Mouse (Mus musculus) intestine, postnatal 0 days (tissue): ENCODE data around the gene Kcnh1. TPM values are rescaled to one million over a fixed set of nuclear protein-coding genes. Genes with fewer than 3 reads are reported as not detected.

Experiments used
- ATAC-seq: fragments of 200-750 bp; cut with Nextera tagmentation; 2 replicates; pipeline ENCODE4 v1.8.0; 2017; ENCODE audit warnings: mild to moderate bottlenecking, moderate TSS enrichment, moderate library complexity
- H3K27ac ChIP-seq: fragments of 300-500 bp; sonication (generic); 2 replicates; pipeline ENCODE4 v1.5.1; 2014; ENCODE audit warnings: mild to moderate bottlenecking, low read depth, low read length, moderate library complexity
- H3K27me3 ChIP-seq: fragments of 300-500 bp; sonication (generic); replicated peaks from 2 replicates; pipeline ENCODE4 v1.6.1; 2014; ENCODE audit warnings: low read length, mixed read lengths; ENCODE audit not compliant: control insufficient read depth, insufficient read depth
- H3K36me3 ChIP-seq: fragments of 300-500 bp; sonication (generic); 2 replicates; pipeline ENCODE4 v1.6.1; 2014; ENCODE audit warnings: mild to moderate bottlenecking, moderate library complexity; ENCODE audit not compliant: control insufficient read depth, insufficient read depth
- H3K4me1 ChIP-seq: fragments of 300-500 bp; sonication (generic); replicated peaks from 2 replicates; pipeline ENCODE4 v1.6.1; 2014; ENCODE audit warnings: antibody characterized with exemption, low read length, mixed read lengths; ENCODE audit not compliant: control insufficient read depth, insufficient read depth
- H3K4me2 ChIP-seq: fragments of 300-500 bp; sonication (generic); replicated peaks from 2 replicates; pipeline ENCODE4 v1.6.1; 2014; ENCODE audit warnings: low read depth, mild to moderate bottlenecking, moderate library complexity
- H3K4me3 ChIP-seq: fragments of 300-500 bp; sonication (generic); 2 replicates; pipeline ENCODE4 v1.5.1; 2014; ENCODE audit warnings: low read depth, low read length
- H3K9ac ChIP-seq: fragments of 300-500 bp; sonication (generic); 2 replicates; pipeline ENCODE4 v1.6.1; 2014; ENCODE audit warnings: mild to moderate bottlenecking, low read depth, low read length
- H3K9me3 ChIP-seq: fragments of 300-500 bp; sonication (generic); 2 replicates; pipeline ENCODE4 v1.6.1; 2016; ENCODE audit warnings: mixed run types; ENCODE audit not compliant: control insufficient read depth
- CTCF ChIP-seq: sonication (generic); IDR thresholded peaks from 2 replicates; pipeline ENCODE4 v1.5.1; 2016; ENCODE audit warnings: low read depth, mild to moderate bottlenecking, control low read depth, antibody characterized with exemption, moderate library complexity
- WGBS: fragments of 180-500 bp; shearing (Covaris S2); extraction: QIAGEN DNeasy Blood & Tissue Kit; methylation state at CpG from one replicate; pipeline ENCODE4 v1.1.7; 2014; 5-methylcytosine and 5-hydroxymethylcytosine counted together
- polyA plus RNA-seq: library from polyadenylated mRNA; unstranded; fragments of >200 nt; fragmentation: Nextera tagmentation; extraction: Ambion mirVana; gene quantifications from 2 replicates; pipeline ENCODE4 v1.2.1, GENCODE M21; 2015

Kcnh1 gene
- polyA plus RNA-seq, 1 experiment from 2014 or later, result 0.69 TPM

DNA sequence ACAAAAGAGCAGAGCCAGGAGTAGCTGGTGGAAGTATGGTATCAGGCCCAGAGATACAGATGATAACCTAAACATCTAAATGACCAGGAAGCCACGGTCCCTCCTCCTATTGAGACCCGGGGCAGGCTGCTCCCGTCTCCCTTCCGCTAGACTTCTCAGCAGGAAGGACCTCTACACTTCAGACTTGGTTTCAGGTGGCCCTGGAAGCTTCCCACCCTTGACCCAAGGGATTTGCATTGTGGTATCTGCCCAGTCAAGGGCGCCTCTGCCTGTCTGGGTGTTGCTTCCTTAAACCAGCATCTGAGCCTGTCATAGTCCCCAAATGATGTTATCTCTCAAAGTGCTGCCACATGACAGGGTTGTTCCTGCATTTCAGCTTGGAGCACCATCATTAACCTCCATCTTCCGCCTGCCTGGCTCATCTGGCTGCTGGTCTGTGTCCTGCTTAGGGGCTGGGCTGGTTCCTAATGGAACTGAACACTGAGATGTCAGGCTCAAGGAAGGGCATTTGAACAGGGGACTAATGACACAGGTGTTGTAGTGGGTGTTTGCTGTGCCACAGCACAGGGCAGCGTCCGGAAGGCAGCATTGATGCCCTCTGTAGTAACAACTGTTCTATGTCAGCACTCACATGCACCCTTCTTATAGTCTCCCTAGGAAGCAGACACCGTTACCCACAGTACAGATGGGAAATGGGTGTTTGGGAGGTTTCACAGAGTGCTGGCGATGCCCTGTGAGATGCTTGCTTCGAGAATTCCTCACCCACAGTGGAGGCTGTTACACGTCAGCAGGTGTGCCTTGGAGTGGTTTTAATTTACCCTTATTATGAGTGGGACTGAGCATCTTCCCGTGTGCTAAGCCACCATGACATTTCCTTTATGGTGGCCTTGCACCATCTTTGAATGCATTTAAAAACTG, 299.6 kb downstream of the Kcnh1 start:
- no peak for ATAC-seq
- Histone ChIP-seq H3K9me3 (no peaks in the 10 kb centered on the region), H3K36me3 (no peaks in the 10 kb centered on the region), H3K4me2 (no peak overlapping the region), H3K27me3 (no peaks in the 10 kb centered on the region), H3K4me3 (no peak overlapping the region), H3K4me1 (no peaks in the 10 kb centered on the region), H3K9ac (no peak overlapping the region), H3K27ac (no peak overlapping the region)
- WGBS, result 71% methylated on average over 13 of the region's 13 CpGs
- TF ChIP-seq CTCF, result no peak

DNA sequence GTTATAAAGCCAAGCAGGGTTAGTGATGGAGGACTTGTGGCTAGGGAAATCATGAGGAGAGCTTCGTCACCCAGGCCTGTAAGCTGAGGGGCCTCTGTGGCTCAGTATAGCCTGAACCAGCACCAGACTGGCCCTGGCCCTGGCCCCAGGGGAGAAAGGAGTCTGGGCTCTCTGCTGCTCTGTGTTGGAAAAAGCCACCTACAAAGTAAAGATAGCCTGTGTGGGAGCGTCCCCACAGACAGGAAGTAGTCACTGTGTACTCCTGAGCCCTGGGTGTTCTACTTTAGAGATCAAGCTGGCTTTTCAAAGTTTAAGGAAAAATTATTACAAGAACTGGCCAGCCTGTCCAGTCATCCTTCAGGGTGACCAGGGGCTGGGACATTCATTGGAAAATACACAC, 306.9 kb downstream of the Kcnh1 start:
- H3K27me3 ChIP-seq, result no peaks in the 10 kb centered on the region
- H3K36me3 ChIP-seq, result no peaks in the 10 kb centered on the region
- H3K4me3 ChIP-seq, result no peak overlapping the region
- TF ChIP-seq CTCF, result no peak
- WGBS, result 73% methylated on average over 2 of the region's 2 CpGs
- H3K9me3 ChIP-seq, result no peaks in the 10 kb centered on the region
- H3K9ac ChIP-seq, result no peak overlapping the region
- H3K27ac ChIP-seq, result no peak overlapping the region
- no peaks in the 10 kb centered on the region for H3K4me1 ChIP-seq
- ATAC-seq, result no peak
- no peak overlapping the region for H3K4me2 ChIP-seq

DNA sequence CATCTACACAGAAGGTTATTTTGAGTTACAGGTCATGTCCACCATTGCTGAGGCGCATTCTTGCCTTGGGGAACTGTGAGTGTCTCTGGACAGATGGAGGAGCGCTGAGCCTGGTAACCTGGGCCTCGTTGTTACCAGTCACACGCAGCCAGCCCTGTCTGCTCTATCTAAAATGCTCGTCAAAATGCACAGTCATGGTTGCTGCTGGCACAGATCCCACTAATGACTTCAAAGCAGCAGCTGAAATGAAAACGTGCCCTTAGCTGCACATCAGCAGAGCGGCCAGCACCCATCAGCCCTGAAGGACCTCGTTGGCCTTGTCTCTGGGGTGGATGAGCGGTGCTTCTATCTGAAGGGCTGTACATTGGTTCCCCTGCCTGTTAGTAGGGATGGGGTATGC, 311.4 kb downstream of the Kcnh1 start:
- H3K9me3 ChIP-seq, result no peaks in the 10 kb centered on the region
- H3K36me3 ChIP-seq, result no peaks in the 10 kb centered on the region
- no peaks in the 10 kb centered on the region for H3K4me1 ChIP-seq
- no peak for ATAC-seq
- no peak for TF ChIP-seq CTCF
- no peaks in the 10 kb centered on the region for H3K27me3 ChIP-seq
- no peak overlapping the region for H3K4me2 ChIP-seq
- 80% methylated on average over 9 of the region's 9 CpGs for WGBS
- H3K27ac ChIP-seq, result no peak overlapping the region
- H3K4me3 ChIP-seq, result no peak overlapping the region
- H3K9ac ChIP-seq, result no peak overlapping the region

DNA sequence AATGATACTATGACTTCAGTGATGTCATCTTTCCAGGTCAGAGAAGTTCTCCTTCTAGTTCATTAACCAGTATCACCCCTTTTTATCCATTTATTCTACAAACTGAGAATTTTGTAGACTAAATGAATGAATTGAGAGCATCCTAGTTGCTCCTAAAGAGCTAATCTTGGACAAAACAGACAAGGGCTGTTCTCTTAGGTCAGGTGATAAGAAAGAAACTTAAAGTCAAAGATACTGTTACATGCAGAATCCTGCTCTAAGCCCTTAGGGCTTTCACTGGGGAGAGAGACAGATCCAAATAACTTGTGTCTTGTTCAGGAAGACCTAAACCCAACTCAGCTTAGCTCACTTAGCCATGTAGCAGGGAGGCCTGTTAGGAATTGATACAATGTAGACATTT, 312.3 kb downstream of the Kcnh1 start:
- Histone ChIP-seq H3K9ac (no peak overlapping the region), H3K9me3 (no peaks in the 10 kb centered on the region), H3K4me3 (no peak overlapping the region), H3K4me1 (no peaks in the 10 kb centered on the region), H3K27me3 (no peaks in the 10 kb centered on the region), H3K27ac (no peak overlapping the region), H3K4me2 (no peak overlapping the region), H3K36me3 (no peaks in the 10 kb centered on the region)
- ATAC-seq, result no peak
- TF ChIP-seq CTCF, result no peak

DNA sequence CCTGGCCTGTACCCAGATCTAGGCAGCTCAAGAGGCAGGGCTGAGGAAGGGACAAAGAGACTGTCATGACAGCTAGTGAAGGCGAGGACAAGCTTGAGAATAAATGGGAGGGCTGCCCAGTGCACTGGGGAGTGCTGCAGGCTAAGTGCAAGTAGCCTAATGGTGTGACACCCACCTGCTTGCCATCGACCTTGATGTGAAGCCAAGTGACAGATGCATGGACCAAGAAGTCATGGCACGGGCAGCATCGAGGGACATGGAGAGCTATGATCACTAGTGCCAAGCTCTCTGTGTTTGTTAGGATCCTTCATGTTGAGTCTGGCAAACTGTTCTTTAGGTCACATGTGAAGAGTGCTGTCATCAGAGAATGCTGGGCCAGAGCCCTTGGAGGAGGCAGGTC, 313.1 kb downstream of the Kcnh1 start:
- Histone ChIP-seq H3K4me1 (no peaks in the 10 kb centered on the region), H3K36me3 (no peaks in the 10 kb centered on the region), H3K9me3 (no peaks in the 10 kb centered on the region), H3K27me3 (no peaks in the 10 kb centered on the region), H3K4me2 (no peak overlapping the region), H3K4me3 (no peak overlapping the region), H3K9ac (no peak overlapping the region), H3K27ac (no peak overlapping the region)
- no peak for ATAC-seq
- 84% methylated on average over 4 of the region's 4 CpGs for WGBS
- TF ChIP-seq CTCF, result no peak

DNA sequence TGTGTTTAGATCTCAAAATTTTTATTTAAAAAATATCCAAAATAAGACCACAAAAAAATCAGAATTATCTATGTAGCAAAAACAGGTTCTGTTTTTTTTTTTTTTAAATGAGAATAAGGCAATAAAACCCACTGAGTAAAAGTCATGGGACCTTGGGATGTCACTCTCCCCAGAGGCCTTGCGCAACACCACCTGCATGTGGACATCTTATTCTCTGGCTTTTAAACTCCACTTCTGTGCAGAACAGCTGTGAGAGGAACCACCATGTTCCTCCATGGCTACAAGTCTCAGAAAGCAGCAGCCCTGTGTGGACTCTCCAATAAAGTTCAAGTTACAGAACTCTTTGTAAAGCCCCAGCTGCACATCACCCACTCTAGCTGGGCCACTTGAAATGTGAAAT, 322.2 kb downstream of the Kcnh1 start:
- TF ChIP-seq CTCF, result no peak
- 81% methylated on average over 1 of the region's 1 CpGs for WGBS
- Histone ChIP-seq H3K27ac (no peak overlapping the region), H3K4me3 (no peak overlapping the region), H3K9ac (no peak overlapping the region), H3K9me3 (no peaks in the 10 kb centered on the region), H3K36me3 (no peaks in the 10 kb centered on the region), H3K27me3 (no peaks in the 10 kb centered on the region), H3K4me1 (no peaks in the 10 kb centered on the region), H3K4me2 (no peak overlapping the region)
- ATAC-seq, result no peak

DNA sequence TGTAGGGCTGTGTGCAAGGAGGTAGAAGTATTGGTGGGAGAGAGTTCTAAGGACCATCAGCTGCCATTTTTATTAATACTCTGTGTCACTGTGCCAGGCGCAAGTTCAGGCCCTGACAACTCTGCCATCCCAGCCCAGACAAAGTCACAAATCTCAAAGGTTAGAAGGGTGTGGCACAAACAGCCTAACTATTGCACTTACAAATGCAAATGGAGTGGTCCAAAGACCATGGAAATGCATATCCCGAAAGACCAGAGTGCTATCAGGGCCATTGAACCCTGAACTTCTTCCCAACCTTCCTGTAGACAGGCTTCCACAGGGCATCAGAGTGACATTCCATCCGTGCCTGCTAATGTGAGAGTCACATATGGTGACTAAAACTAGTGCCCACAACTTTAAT, 324.8 kb downstream of the Kcnh1 start:
- H3K36me3 ChIP-seq, result no peaks in the 10 kb centered on the region
- no peaks in the 10 kb centered on the region for H3K27me3 ChIP-seq
- H3K4me2 ChIP-seq, result no peak overlapping the region
- H3K27ac ChIP-seq, result peak overlapping the region; percentile 21; the same call in 1 of the 2 replicates
- peak; percentile 63 for ATAC-seq
- no peaks in the 10 kb centered on the region for H3K4me1 ChIP-seq
- H3K9me3 ChIP-seq, result no peaks in the 10 kb centered on the region
- H3K9ac ChIP-seq, result no peak overlapping the region
- WGBS, result 56% methylated on average over 3 of the region's 3 CpGs
- no peak overlapping the region for H3K4me3 ChIP-seq
- no peak for TF ChIP-seq CTCF
